Mouse (Mus musculus) cerebellum, adult 9-10 months (tissue): ENCODE data around the gene Smap2.
A peak's percentile ranks its signal among the peaks of the same experiment; 100 is the strongest.

Source experiments
- DNase-seq: peaks from one replicate; pipeline ENCODE4 v3.0.0; 2022

The Smap2 gene

DNA sequence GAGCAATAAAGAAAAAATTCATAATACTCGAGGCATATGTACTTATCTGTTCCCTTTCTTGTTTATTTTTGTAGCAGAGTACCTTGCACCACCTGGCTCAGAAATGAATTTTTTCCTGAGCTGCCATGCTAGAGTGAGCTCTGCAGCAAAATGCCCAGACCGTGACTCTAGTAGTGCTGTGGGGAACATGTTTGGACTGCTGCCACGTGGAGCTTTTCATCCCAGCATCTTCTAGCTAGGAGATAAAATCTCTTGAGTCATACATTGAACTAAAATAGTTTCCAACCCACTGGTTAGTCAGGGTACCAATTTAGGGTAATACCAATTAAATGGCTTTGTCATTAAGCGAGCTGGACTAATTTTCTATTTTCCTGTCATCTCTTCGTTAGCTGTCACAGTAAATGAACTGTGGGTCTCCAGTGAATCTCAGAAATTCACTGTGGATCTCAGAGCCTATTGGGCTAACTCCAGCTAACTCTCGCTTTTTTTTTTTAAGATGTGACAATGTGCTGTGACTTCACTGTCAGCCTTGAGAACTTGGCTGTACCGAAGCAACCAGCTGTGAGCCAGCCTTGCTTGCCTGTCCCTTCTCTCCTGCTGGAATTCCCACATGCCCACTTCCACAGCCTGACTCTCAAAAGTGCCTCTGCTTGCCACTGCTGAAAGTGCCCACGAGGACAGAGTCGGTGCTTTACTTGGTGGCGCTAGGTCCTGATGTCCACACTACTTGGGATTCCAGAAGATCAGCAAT lies 3.2 kb upstream of the Smap2 start:
- DNase-seq, result no peak

DNA sequence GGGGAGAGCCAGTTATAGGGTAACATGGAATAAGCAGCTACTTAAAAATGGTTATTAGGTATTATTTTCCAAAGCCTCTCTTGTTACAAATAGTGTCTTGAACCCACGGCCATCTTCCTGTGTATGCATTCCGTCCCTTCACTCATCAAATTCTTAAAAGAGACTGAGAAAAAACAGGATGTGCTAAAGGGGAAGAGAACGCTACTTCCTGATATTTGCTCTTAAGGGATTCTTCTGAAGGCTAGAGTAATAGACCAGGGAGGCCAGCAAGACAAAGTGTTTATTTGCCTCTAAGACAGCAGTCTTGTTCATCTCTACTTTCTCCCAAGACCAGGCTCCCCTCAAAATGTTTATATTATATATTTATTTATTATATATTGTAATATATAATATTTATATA lies 1.2 kb upstream of the Smap2 start:
- DNase-seq, result peak; percentile 58

DNA sequence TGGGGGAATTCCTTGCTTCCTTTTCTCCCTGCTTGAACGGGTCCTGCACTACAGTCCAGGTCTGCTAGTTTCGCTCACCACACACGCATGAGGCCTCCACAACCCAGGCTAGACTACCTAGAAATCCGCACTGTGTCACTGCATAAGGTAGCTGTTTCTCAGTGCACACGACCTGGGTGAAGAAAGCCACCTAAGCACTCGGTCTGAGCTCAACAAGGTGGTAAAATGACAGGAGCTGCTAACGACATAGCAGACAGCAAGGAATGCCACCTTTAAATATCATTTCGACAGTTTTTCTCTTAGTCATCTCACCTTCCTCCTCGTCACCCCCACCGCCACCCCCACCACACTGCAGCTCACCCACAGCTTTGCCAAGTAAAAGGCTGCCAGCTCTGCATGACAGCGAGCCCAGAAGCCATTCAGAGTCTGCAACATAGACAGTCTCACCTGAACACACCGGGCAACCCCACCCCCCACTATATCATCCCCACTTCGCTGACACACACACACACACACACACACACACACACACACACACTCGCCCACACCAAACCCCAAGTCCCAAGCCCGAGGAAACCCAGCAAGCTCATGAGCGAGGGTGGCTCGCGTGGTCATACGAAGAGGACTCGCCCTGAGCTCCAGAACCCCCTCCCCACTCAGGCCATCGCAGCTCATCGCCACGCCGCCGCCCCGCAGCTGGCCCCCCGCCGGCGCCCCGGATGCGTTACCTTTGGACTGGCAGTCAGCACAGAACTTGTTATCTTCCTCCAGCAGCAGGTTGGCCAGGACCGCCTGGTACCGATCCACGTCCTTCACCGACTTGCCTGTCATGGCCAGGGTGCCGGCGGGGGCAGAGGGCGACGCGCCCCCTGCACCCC lies 787 bp downstream of the Smap2 start:
- peak; percentile 75 for DNase-seq

DNA sequence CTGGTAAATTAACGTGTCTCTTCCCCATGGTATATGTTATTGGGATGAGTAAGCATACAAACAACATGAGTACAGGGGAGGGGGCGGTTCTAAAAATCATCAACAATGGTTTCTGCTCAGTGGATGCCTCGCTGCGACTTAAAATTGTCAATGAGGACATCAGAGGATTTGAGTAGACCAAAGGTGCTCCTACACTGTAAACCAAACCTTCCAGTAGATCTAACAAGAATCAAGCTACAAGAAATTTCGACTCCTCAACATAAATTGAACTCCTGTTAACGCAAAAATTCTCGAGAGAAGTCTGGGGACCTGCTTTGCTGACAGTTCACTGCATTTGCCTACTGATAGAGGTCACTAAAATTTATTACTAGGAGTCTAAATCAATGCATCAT lies 1.8 kb downstream of the Smap2 start:
- DNase-seq, result no peak

DNA sequence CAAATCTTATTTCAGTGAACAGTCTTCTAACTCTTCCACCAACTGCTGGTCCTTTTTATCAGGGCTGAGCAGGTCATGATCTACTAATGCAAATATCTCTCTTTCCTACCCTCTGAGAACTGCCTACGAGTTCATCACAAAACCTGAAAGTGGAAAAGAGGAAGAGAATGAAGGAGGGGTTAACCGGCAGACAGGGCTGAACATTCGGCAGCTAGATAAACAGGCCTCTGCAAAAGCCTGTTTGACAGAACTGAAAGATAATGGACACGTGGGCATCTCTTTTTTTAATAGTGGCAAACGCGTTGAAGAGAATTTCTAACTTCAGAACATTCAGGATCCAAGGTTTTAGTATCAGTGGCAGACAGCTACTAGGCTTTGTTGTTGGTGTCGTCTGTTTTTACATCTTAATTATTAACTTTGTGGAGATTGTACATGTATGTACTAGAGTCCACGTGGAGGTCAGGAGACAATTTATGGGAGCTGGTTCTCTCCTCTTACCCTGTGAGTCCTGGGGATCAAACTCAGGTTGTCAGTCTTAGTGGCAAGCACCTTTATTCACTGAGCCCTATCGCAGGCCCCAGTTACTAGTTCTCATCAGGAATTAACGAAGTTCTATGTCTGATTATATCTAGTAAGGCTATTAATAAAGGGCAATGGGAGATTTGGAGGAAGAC lies 2.3 kb downstream of the Smap2 start:
- no peak for DNase-seq

DNA sequence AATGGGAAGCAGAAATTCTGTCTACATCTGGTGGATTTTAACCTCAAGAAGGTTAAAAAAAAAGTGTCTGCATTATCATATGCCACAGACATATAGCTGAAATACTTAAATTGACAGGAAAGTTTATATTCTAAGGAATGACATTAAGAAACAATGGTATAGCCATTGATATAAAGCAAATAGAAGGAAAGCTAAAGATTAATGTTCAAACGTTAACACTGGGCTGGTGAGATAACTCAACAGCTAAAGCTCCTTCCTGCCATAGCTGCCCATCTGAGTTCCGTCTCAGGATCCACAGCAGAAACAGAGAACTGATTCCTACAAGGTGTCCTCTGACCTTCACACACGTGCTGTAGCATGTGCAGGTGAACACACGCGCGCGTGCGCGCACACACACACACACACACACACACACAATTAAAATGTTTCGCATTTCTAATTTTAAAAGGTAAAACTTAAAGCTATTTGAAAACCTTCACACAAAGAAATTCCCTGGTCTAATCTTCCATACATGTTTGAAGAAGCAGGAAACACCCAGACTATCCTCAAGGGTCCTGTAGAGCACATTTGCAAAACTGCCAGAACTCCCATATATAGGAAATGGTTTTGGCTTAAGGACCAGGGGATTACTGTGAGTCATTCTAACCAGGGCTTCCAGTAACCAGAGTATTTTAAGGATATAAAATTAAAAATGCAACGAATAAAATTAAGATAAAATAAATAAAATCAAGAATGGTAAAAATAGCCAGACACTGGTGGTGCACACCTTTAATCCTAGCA lies 6.1 kb downstream of the Smap2 start:
- no peak for DNase-seq

DNA sequence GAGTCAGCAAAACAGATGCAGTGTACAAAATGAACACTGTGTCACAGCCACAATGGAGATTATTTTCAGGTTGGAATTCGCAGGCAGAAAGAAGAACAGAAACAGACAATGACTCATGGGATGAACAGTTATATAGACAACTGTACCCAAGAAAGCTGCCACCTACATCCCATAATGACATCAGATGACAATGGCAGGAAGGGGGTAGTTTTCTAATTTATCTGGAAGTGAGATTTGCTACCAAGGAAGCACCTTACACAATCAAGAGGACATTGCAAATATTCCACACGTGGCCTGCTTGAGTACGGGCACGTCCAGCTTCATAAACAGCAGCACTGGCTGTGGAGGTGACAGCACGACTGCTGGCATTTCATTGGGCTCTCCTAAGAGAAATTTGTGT lies 7.9 kb downstream of the Smap2 start:
- DNase-seq, result no peak

DNA sequence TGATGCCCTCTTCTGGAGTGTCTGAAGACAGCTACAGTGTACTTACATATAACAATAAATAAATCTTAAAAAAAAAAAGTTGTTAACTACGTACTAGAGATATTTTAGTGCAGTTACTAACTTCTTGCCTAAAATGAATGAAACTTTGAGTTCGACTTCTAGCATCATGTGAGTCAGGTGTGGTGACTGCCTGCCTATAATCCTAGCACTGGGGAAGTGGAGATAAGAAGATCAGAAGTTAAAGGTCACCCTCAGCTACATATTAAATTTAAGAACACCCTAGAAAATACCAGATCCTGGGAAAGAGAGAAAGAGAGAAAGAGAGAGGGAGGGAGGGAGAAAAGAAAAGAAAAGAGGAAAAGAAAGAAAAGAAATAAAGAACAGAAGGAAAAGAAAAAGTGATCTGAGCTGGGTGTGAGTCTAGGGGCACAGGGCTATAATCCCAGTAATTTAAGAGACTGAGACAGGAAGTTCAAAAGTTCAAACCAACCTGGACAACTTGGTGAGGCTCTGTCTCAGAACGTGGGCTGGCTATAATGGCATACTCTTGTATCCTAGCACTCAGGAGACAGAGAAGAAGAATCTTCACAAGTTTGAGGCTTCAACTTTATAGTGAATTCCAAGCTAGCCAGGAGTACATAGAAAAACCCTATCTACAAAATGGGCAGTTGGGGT lies 8.8 kb downstream of the Smap2 start:
- no peak for DNase-seq

DNA sequence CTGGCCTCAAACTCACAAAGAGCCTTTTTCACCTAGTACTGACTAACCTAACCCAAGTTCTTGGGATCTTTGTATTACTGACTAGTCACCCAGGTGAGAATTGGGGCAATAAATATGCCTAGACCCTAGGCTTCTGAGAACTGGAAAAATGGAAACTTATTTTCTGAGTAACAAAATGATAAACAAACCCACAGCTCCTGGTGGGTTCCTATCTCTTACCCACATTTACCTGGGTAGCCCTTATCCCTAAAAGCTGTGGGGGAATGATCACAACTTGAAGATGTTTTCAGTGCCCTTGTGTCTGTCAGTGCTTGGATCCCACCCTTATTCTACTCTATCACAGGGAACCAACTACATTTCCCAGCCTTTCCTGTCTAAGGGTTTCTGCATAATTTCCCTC lies 10.0 kb downstream of the Smap2 start:
- DNase-seq, result no peak

DNA sequence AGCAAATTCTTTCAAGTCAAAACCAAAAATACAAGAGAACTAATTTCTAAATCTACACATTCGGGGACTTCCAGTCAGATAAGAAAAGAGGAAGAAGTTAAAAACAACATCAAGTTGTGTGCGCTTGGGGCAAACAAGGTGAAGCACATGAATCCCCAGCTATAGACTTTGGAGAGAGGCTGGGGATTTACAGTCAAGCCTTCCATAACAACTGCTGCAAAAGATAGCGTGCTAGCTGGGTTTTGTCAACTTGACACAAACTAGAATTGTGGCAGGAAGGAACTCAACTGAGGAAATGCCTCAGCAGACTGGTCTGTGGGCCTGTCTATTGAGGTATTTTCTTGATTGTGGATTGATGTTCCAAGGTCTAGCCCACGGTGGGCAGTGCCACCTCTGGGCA lies 12.4 kb downstream of the Smap2 start:
- DNase-seq, result no peak

DNA sequence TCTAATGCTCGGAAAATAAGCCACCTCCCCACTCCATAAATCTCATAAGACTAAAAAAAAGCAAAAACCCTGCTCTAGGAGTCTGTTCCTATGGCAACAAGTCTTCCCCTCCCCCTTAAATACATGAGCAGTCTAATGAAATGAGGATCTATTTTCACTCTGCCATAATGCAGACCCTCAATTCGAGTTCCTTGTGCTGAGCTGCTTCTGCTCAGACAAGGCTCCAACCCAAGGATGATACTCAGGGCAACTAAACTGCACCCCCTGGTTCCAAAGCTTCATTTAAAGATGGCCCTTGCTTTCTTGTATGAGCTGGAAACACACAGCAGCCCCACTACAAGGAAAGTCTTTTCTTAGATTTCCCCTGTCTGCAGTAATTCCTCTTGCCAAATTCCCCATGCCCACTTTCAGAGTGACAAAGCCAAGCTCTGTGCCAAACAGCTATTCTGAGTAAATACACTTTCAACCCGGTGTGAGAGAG lies 13.4 kb downstream of the Smap2 start:
- no peak for DNase-seq

DNA sequence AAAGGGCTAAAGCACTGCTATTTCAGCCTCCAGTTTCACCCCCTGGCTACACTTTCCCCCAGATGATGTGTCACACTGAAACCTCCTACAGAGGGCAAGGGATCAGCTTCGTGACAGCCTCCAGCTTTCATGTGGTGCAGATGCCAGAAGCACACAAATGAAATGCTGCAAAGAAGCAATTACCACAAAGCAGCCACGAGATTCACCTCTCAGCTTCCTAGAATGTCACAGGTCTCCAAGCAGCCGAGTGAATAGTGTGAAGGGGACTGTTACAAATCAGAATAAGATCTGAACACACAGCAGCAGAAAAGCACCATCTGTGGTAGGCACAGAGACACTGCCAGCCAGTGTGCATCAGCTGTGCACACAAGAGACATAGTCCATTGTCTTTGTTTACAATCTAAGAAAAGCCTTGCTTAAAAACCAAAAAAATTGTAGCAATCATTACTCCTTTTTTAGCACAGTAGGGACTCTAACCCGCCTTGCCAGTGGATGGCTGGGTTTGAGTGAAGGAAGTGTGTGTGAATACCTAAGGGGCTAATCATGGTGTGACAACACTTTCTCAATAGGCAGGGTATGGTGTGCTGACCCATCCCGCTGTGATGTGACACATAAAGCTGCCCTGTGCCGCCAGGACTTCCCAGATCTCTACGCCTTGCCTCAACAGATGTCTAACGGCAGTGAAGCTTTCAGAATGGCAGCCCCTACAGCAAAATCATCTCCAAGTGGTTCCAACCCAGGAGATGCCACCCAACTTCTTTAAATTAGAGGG lies 14.5 kb downstream of the Smap2 start:
- peak; percentile 59 for DNase-seq

DNA sequence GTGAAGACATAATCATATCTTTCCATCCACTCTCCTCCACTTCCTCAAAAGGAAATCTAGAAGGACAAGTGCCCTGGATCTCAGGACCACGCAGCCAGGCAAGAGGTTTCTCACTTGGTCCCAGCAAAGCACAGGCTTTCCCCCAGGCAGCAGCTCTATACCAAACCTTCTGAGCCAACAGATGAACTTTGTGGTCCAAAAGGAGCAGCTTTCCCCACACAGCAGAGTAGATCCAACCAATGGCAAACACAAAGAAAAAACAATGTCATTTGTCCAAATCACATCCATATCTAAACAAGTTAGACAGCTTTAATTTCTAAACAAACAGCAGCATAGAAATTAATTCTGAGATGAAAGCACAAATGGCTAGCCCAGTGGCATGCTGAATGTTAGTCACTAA lies 15.4 kb downstream of the Smap2 start:
- DNase-seq, result no peak

DNA sequence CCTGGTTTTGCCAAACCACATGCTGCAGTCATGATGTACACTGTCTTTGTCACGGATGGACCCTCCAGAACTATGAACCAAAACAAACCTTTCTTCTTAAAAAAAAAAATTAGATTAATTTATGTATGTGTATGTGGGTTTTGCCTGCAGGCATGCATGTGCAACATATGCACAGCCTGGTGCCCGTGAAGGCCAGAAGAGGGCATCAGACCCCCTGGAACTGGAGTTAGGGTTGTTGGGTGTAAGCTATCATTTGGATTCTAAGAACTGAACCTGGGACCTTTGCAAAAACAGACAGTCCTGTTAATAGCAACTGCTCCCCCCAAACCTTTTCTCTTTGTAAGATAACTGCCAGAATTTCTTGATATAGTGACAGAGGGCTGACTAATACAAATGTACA lies 16.0 kb downstream of the Smap2 start:
- no peak for DNase-seq

DNA sequence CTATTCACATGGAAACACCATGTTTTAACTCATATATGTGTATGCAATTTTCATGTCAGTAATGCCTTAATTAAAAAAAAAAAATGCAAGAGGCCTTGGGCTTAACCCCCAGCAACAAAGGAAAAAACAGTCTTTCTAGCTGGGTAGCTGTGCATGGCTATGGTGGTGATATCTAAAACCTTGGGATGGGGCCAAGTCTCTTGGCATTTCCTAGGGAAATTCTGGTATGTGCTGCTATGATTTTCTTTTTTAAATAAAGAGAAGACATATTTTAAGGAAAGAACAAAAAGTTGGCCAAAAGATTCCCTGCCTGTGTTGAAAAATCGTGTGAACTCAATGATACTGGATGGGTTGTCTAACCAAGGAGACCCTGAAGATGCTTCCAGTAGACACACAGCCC lies 21.1 kb downstream of the Smap2 start:
- DNase-seq, result no peak

DNA sequence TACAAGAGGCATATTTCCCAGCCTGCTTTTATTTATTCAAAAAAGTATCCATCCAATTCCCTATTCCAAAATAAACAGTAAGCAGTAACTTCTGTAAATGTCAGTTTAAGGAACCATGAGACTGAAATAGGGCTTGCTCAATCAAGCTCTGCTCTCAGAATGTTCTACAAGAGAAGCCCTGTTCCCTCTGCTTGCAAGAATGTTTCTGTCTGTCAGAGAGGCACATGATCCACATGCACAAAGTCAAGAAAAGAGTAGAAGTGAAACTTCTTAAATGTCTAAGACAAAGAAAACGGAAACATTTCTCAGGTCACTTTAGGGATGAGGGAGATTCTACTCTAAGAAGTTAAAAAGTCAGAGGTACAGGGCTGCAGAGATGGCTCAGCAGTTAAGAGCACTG lies 24.0 kb downstream of the Smap2 start:
- no peak for DNase-seq

DNA sequence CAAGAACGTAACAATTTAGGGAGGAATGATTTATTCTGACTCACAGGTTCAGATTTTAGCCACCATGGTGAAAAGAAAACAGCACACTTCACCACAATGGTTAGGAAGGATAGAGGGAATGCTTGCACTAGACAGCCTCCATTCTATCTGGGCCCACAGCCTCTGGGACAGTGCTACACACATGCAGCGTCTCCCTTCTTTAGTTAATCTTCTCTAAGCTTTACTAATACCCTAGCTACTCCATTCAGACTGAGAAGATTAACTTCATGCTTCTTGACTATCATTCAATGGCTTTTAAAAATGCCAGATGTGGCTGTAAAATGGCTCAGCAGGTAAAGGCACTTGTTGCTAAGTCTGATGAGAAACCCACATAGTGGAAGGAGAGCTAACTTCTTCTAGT lies 24.8 kb downstream of the Smap2 start:
- DNase-seq, result no peak

DNA sequence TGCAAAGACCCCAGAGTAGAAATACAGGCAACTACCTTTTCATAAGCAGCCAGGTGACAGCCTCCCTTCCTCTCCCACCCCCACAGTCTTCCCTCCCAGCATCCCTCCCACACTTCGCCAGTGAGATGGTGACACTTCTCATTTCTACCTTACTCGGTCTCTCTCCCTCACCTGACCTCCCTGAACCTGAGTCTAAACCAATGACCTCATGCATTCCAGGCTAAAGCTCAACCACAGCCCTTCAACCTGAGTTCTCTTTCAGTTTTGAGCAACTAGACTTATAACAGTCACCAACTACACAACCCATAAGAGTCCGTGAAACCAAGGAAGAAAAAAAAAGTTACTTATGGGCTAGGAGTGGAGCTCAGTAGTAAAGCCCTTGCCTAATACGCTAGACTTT lies 29.7 kb downstream of the Smap2 start:
- no peak for DNase-seq

DNA sequence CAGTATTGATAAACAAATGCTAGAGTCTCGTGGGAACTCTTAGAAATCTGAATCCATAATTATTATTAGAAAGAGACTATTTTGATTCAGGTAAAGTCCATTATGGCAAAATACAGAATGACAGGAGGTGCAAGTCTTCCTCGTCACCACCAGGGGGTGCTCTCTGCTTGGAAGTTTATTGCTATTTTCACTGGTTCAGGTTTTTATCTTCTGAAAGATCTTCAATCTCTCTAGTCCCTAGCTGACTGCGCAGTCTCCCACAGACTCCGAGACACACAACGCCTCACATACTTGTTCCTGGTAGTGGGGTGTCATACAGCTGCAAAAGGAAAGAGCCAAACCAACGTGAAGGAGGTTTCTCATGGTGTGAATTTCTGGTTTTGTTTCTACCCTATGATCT lies 30.6 kb downstream of the Smap2 start:
- DNase-seq, result peak; percentile 67

DNA sequence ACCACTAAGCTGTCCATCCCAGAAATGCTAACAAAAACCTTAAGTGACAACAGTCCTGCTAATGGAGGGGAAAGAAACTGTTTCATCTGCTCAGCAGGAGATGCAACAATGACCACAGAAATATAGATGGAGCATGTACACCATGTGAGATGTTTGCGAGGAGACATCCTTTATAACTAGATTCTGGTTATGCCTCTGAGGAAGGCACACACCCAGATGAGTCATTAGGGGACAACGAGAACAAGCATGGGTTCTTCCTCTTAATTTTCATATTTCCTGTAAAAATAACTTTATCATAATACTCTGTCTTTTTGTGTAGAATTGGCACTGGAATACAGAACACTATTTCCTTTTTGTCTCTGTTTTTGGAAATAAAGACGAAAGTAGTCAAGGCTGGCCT lies 38.8 kb downstream of the Smap2 start:
- no peak for DNase-seq

DNA sequence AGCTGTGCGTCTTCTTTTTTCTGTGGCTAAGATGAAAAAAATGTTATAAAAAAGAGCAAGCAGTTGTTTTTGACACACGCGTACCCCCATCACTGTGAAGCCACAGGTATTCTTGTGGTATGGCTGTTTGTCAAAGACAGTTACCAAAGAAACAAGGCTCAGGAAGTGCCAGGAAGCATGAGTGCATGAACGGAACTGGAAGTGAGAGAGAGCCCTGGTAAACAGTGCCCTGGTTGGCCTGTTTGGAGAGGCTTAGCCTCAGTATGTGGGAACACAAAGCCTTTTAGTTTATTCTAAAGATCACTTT lies 41.7 kb downstream of the Smap2 start:
- no peak for DNase-seq
